Mouse (Mus musculus) hindbrain, embryonic 11.5 days (tissue): ENCODE results near the gene Il1r2. TPM values are rescaled to one million over a fixed set of nuclear protein-coding genes. Genes with fewer than 3 reads are reported as not detected.
A peak's percentile ranks its signal among the peaks of the same experiment; 100 is the strongest.

ENCODE experiments used
- ATAC-seq: fragments of 200-750 bp; cut with Nextera tagmentation; 2 replicates; pipeline ENCODE4 v1.8.0; 2017; ENCODE audit warnings: mild to moderate bottlenecking, moderate TSS enrichment, moderate library complexity; ENCODE audit not compliant: low FRiP score
- DNase-seq: peaks from one replicate; pipeline ENCODE4 v3.0.0-alpha.2; 2015; ENCODE audit warnings: low spot score
- H3K27ac ChIP-seq: fragments of 300-500 bp; sonication (generic); 2 replicates; pipeline ENCODE4 v1.5.1; 2014; ENCODE audit warnings: mild to moderate bottlenecking, low read depth, low read length
- H3K27me3 ChIP-seq: fragments of 300-500 bp; sonication (generic); 2 replicates; pipeline ENCODE4 v1.6.1; 2014; ENCODE audit warnings: mild to moderate bottlenecking, low read length, moderate library complexity, mixed read lengths; ENCODE audit not compliant: control insufficient read depth, insufficient read depth
- H3K36me3 ChIP-seq: fragments of 300-500 bp; sonication (generic); 2 replicates; pipeline ENCODE4 v1.6.1; 2014; ENCODE audit warnings: mild to moderate bottlenecking, low read length, moderate library complexity, mixed read lengths; ENCODE audit not compliant: control insufficient read depth, insufficient read depth
- H3K4me1 ChIP-seq: fragments of 300-500 bp; sonication (generic); replicated peaks from 2 replicates; pipeline ENCODE4 v1.6.1; 2014; ENCODE audit warnings: low read length, mixed read lengths; ENCODE audit not compliant: control insufficient read depth, insufficient read depth
- H3K4me2 ChIP-seq: fragments of 300-500 bp; sonication (generic); replicated peaks from 2 replicates; pipeline ENCODE4 v1.6.1; 2014; ENCODE audit warnings: mild to moderate bottlenecking, low read depth, low read length
- H3K4me3 ChIP-seq: fragments of 300-500 bp; sonication (generic); 2 replicates; pipeline ENCODE4 v1.5.1; 2014; ENCODE audit warnings: low read depth, low read length
- H3K9ac ChIP-seq: fragments of 300-500 bp; sonication (generic); 2 replicates; pipeline ENCODE4 v1.6.1; 2014; ENCODE audit warnings: low read depth, low read length
- H3K9me3 ChIP-seq: fragments of 300-500 bp; sonication (generic); 2 replicates; pipeline ENCODE4 v1.6.1; 2016; ENCODE audit warnings: low read length; ENCODE audit not compliant: control insufficient read depth
- WGBS: fragments of 180-500 bp; shearing (Covaris S2); extraction: QIAGEN DNeasy Blood & Tissue Kit; methylation state at CpG from one replicate; pipeline ENCODE4 v1.1.7; 2014; 5-methylcytosine and 5-hydroxymethylcytosine counted together
- polyA plus RNA-seq: library from polyadenylated mRNA; unstranded; fragments of >200 nt; fragmentation: Nextera tagmentation; extraction: Ambion mirVana; gene quantifications from 2 replicates; pipeline ENCODE4 v1.2.1, GENCODE M21; 2014

Il1r2 gene
- polyA plus RNA-seq, 1 experiment from 2014 or later: not detected

- Histone ChIP-seq H3K4me2 (no peak overlapping the region), H3K4me3 (no peak overlapping the region), H3K27me3 (no peaks in the 10 kb centered on the region), H3K27ac (no peak overlapping the region), H3K9me3 (no peaks in the 10 kb centered on the region), H3K4me1 (0 out of 2 replicates have a peak, but pooled peaks cover under 1% of the 10 kb centered on the region), H3K9ac (no peak overlapping the region), H3K36me3 (no peaks in the 10 kb centered on the region)
- WGBS: 94% methylated on average over 2 of the region's 2 CpGs
- DNase-seq: no peak
- ATAC-seq: no peak
Measured at GRCm38 (mm10) chr1:40077328-40077727, 3.4 kb downstream of the Il1r2 start.

GRCm38 (mm10) chr1:40081041-40081440 lies 7.2 kb downstream of the Il1r2 start:
- Histone ChIP-seq H3K27ac (no peak overlapping the region), H3K27me3 (no peaks in the 10 kb centered on the region), H3K9ac (no peak overlapping the region), H3K36me3 (no peaks in the 10 kb centered on the region), H3K9me3 (no peaks in the 10 kb centered on the region), H3K4me3 (no peak overlapping the region), H3K4me2 (no peak overlapping the region), H3K4me1 (no peaks in the 10 kb centered on the region)
- WGBS: 76% methylated on average over 2 of the region's 2 CpGs
- DNase-seq (no peak), ATAC-seq (no peak)

GRCm38 (mm10) chr1:40084386-40084785 lies 10.5 kb downstream of the Il1r2 start:
- H3K4me1 ChIP-seq: no peaks in the 10 kb centered on the region
- no peaks in the 10 kb centered on the region for H3K9me3 ChIP-seq
- no peak overlapping the region for H3K4me3 ChIP-seq
- no peak overlapping the region for H3K4me2 ChIP-seq
- H3K27me3 ChIP-seq: no peaks in the 10 kb centered on the region
- WGBS: 59% methylated on average over 3 of the region's 3 CpGs
- H3K9ac ChIP-seq: no peak overlapping the region
- no peak for DNase-seq
- H3K27ac ChIP-seq: no peak overlapping the region
- ATAC-seq: no peak
- H3K36me3 ChIP-seq: no peaks in the 10 kb centered on the region

- Histone ChIP-seq H3K27ac (no peak overlapping the region), H3K4me2 (peak overlapping the region; percentile 77)
- peak; percentile 84 for DNase-seq
Measured at GRCm38 (mm10) chr1:40085403-40086182, 11.7 kb downstream of the Il1r2 start.

GRCm38 (mm10) chr1:40091160-40091559 lies 17.3 kb downstream of the Il1r2 start:
- H3K9ac ChIP-seq: no peak overlapping the region
- no peak overlapping the region for H3K27ac ChIP-seq
- H3K4me3 ChIP-seq: no peak overlapping the region
- no peaks in the 10 kb centered on the region for H3K27me3 ChIP-seq
- no peaks in the 10 kb centered on the region for H3K36me3 ChIP-seq
- WGBS: 89% methylated on average over 9 of the region's 9 CpGs
- H3K4me2 ChIP-seq: no peak overlapping the region
- no peaks in the 10 kb centered on the region for H3K9me3 ChIP-seq
- no peak for DNase-seq
- H3K4me1 ChIP-seq: no peaks in the 10 kb centered on the region
- no peak for ATAC-seq

More at GRCm38 (mm10) chr1:40085403-40086182, 11.7 kb downstream of the Il1r2 start:
- Histone ChIP-seq H3K4me1 (no peaks in the 10 kb centered on the region), H3K4me3 (peak overlapping the region; percentile 40), H3K27me3 (no peaks in the 10 kb centered on the region), H3K9me3 (no peaks in the 10 kb centered on the region), H3K36me3 (no peaks in the 10 kb centered on the region), H3K9ac (peak overlapping the region; percentile 45; the same call in 1 of the 2 replicates)
- peak; percentile 89 for ATAC-seq
- WGBS: 5% methylated on average over 25 of the region's 25 CpGs

- Histone ChIP-seq H3K36me3 (no peaks in the 10 kb centered on the region), H3K9me3 (no peaks in the 10 kb centered on the region), H3K9ac (no peak overlapping the region), H3K4me2 (no peak overlapping the region), H3K4me1 (no peaks in the 10 kb centered on the region), H3K4me3 (no peak overlapping the region), H3K27ac (no peak overlapping the region), H3K27me3 (no peaks in the 10 kb centered on the region)
- DNase-seq: no peak
- WGBS: 80% methylated on average over 6 of the region's 6 CpGs
- no peak for ATAC-seq
Measured at GRCm38 (mm10) chr1:40092541-40092940, 18.7 kb downstream of the Il1r2 start.

GRCm38 (mm10) chr1:40094601-40095304 lies 20.9 kb downstream of the Il1r2 start:
- Histone ChIP-seq H3K27ac (no peak overlapping the region), H3K9ac (no peak overlapping the region), H3K27me3 (no peaks in the 10 kb centered on the region), H3K4me2 (no peak overlapping the region), H3K9me3 (no peaks in the 10 kb centered on the region), H3K4me1 (no peaks in the 10 kb centered on the region), H3K4me3 (no peak overlapping the region), H3K36me3 (no peaks in the 10 kb centered on the region)
- no peak for ATAC-seq
- no peak for DNase-seq
- 78% methylated on average over 3 of the region's 3 CpGs for WGBS

- Histone ChIP-seq H3K9me3 (no peaks in the 10 kb centered on the region), H3K4me2 (no peak overlapping the region), H3K4me1 (no peaks in the 10 kb centered on the region), H3K27me3 (no peaks in the 10 kb centered on the region), H3K9ac (no peak overlapping the region), H3K36me3 (no peaks in the 10 kb centered on the region), H3K4me3 (no peak overlapping the region), H3K27ac (no peak overlapping the region)
- no peak for DNase-seq
- WGBS: 21% methylated on average over 1 of the region's 1 CpGs
- ATAC-seq: no peak
Measured at GRCm38 (mm10) chr1:40095585-40095984, 21.7 kb downstream of the Il1r2 start.

- Histone ChIP-seq H3K9ac (no peak overlapping the region), H3K27ac (no peak overlapping the region), H3K4me3 (no peak overlapping the region), H3K36me3 (no peaks in the 10 kb centered on the region), H3K4me2 (no peak overlapping the region), H3K27me3 (no peaks in the 10 kb centered on the region), H3K9me3 (no peaks in the 10 kb centered on the region), H3K4me1 (no peaks in the 10 kb centered on the region)
- WGBS: 87% methylated on average over 4 of the region's 4 CpGs
- ATAC-seq (no peak), DNase-seq (no peak)
Measured at GRCm38 (mm10) chr1:40106306-40106705, 32.4 kb downstream of the Il1r2 start.
